Mouse (Mus musculus) adrenal gland, adult 2 months (tissue): ENCODE data around the gene Pecam1. TPM values are rescaled to one million over a fixed set of nuclear protein-coding genes. Genes with fewer than 3 reads are reported as not detected.
A peak's percentile ranks its signal among the peaks of the same experiment; 100 is the strongest.
"Not testable (repeated sequence)": the region's sequence is repeated elsewhere in the genome, so short reads cannot be mapped to it uniquely, and the experiment has no call there.

Experiments
- DNase-seq: peaks from one replicate; pipeline ENCODE4 v3.0.0; 2021
- polyA plus RNA-seq: library from polyadenylated mRNA; depleted of rRNA; stranded (reverse); fragments of >200 nt; gene quantifications from 2 replicates; pipeline ENCODE4 v1.2.3, GENCODE M21; 2012
- total RNA-seq, 2 experiments: library from RNA; stranded (reverse); gene quantifications; 2 replicates each; pipeline ENCODE4 v1.2.3; 2021

Gene Pecam1
- total and polyA plus RNA-seq, 3 experiments: 15.5 to 94.8 (median 64.0) TPM

- DNase-seq: no peak
Observed at GRCm38 (mm10) chr11:106773061-106773460, 22.6 kb upstream of the Pecam1 start.

GRCm38 (mm10) chr11:106770195-106770974 lies 20.0 kb upstream of the Pecam1 start:
- DNase-seq: no peak

- no peak for DNase-seq
Observed at GRCm38 (mm10) chr11:106767516-106767915, 17.1 kb upstream of the Pecam1 start.

- DNase-seq: no peak
Observed at GRCm38 (mm10) chr11:106766611-106767162, 16.3 kb upstream of the Pecam1 start.

- no peak for DNase-seq
Observed at GRCm38 (mm10) chr11:106762800-106763185, 12.4 kb upstream of the Pecam1 start.

GRCm38 (mm10) chr11:106762139-106762799 lies 11.8 kb upstream of the Pecam1 start:
- no peak for DNase-seq

- DNase-seq: no peak
Observed at GRCm38 (mm10) chr11:106760511-106760910, 10.1 kb upstream of the Pecam1 start.

GRCm38 (mm10) chr11:106759028-106759427 lies 8.6 kb upstream of the Pecam1 start:
- no peak for DNase-seq

GRCm38 (mm10) chr11:106755583-106755982 lies 5.2 kb upstream of the Pecam1 start:
- no peak for DNase-seq

GRCm38 (mm10) chr11:106753314-106753713 lies 2.9 kb upstream of the Pecam1 start:
- no peak for DNase-seq

GRCm38 (mm10) chr11:106752103-106752502 lies 1.7 kb upstream of the Pecam1 start:
- DNase-seq: peak; percentile 24

- DNase-seq: no peak
Observed at GRCm38 (mm10) chr11:106751039-106752018, 901 bp upstream of the Pecam1 start, which contains the start of gene Milr1. TSS of gene Milr1 (plus strand) at chr11:106751226.

- not testable (repeated sequence) for DNase-seq
Observed at GRCm38 (mm10) chr11:106749557-106750120, 789 bp downstream of the Pecam1 start.

- no peak for DNase-seq
Observed at GRCm38 (mm10) chr11:106744949-106745348, 5.5 kb downstream of the Pecam1 start.

GRCm38 (mm10) chr11:106742388-106742841 lies 8.0 kb downstream of the Pecam1 start:
- no peak for DNase-seq

- no peak for DNase-seq
Observed at GRCm38 (mm10) chr11:106741826-106742225, 8.6 kb downstream of the Pecam1 start.

GRCm38 (mm10) chr11:106741232-106741631 lies 9.2 kb downstream of the Pecam1 start:
- DNase-seq: no peak

- DNase-seq: not testable (repeated sequence)
Observed at GRCm38 (mm10) chr11:106740724-106741123, 9.7 kb downstream of the Pecam1 start.

GRCm38 (mm10) chr11:106739116-106739515 lies 11.3 kb downstream of the Pecam1 start:
- no peak for DNase-seq

GRCm38 (mm10) chr11:106737178-106737621 lies 13.2 kb downstream of the Pecam1 start:
- peak; percentile 47 for DNase-seq

GRCm38 (mm10) chr11:106736614-106737013 lies 13.8 kb downstream of the Pecam1 start:
- DNase-seq: no peak
